Mouse (Mus musculus) kidney, adult 2 months (tissue): Measurements from ENCODE around the gene Slc17a1.
A peak's percentile ranks its signal among the peaks of the same experiment; 100 is the strongest.

Source experiments
- CTCF ChIP-seq: fragments of 200-500 bp; conservative IDR thresholded peaks from 2 replicates; pipeline ENCODE4 v1.5.1; 2011; ENCODE audit warnings: low read depth, mild to moderate bottlenecking, control low read depth, low read length, moderate library complexity, mixed read lengths; ENCODE audit not compliant: insufficient read depth, insufficient read length
- POLR2A ChIP-seq: fragments of 200-500 bp; IDR thresholded peaks from one replicate; pipeline ENCODE4 v1.6.1; 2011; ENCODE audit warnings: low read depth, low read length, control low read depth

GRCm38 (mm10) chr13:23942861-23943260 is 75.3 kb downstream of the Slc17a1 start:
- TF ChIP-seq POLR2A = no peak
- peak; percentile 36 for TF ChIP-seq CTCF
